Mouse (Mus musculus): ENCODE measurements around the gene Gm20388.

DNA sequence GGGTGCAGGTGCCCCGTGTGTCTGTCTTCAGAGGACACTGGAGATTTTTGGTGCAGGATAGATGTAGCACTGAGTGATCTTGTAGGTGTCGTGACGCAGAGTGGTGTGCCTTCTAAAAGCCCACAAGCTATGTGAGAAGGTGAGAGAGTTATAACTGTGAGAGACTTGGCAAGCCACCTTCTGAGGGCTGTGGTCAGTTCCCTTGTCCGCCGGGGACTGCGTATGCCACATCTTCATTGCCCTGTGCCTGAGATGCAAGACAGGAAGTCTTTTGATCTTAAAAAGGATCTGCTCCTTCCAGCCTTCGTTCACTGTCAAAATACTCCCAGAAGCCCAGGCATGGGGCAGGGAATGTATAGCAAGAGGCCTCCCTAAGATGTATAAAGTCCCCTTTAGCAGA is 3432.3 kb downstream of the Gm20388 start:
- TF ChIP-seq CTCF (IDR thresholded peaks at IDR 0.05; ENCODE audit: borderline replicate concordance, extremely low read depth, insufficient read depth, insufficient read length), result no peak
- TF ChIP-seq POLR2A (IDR thresholded peaks at IDR 0.05; ENCODE audit: borderline replicate concordance, extremely low read depth, insufficient read depth, insufficient read length, poor library complexity, severe bottlenecking), result no peak

Data from brain, embryonic 14.5 days (tissue).